Mouse (Mus musculus) embryonic facial prominence, embryonic 14.5 days (tissue): ENCODE measurements at regions not wholly inside any gene's neighbourhood (a gene's known extent, or its start where the extent isn't known, plus 50 kb on each side); places are given as distances from the start of the nearest gene placed in this dataset.
A peak's percentile ranks its signal among the peaks of the same experiment; 100 is the strongest.

Source experiments
- ATAC-seq: fragments of 200-750 bp; cut with Nextera tagmentation; 2 replicates; pipeline ENCODE4 v1.8.0; 2017; ENCODE audit warnings: low read depth, moderate number of reproducible peaks, moderate TSS enrichment
- DNase-seq: peaks from one replicate; pipeline ENCODE4 v3.0.0-alpha.2; 2015; ENCODE audit warnings: low spot score
- H3K27ac ChIP-seq: fragments of 300-500 bp; sonication (generic); replicated peaks from 2 replicates; pipeline ENCODE4 v1.5.1; 2014; ENCODE audit warnings: low read depth, mild to moderate bottlenecking, low read length, moderate library complexity
- H3K27me3 ChIP-seq: fragments of 300-500 bp; sonication (generic); replicated peaks from 2 replicates; pipeline ENCODE4 v1.6.1; 2014; ENCODE audit warnings: low read length; ENCODE audit not compliant: control insufficient read depth, insufficient read depth
- H3K36me3 ChIP-seq: fragments of 300-500 bp; sonication (generic); 2 replicates; pipeline ENCODE4 v1.6.1; 2014; ENCODE audit warnings: low read length, mixed read lengths; ENCODE audit not compliant: control insufficient read depth, insufficient read depth
- H3K4me1 ChIP-seq: fragments of 300-500 bp; sonication (generic); 2 replicates; pipeline ENCODE4 v1.6.1; 2014; ENCODE audit warnings: antibody characterized with exemption, low read length; ENCODE audit not compliant: control insufficient read depth, insufficient read depth
- H3K4me2 ChIP-seq: fragments of 300-500 bp; sonication (generic); 2 replicates; pipeline ENCODE4 v1.6.1; 2014; ENCODE audit warnings: low read depth, mild to moderate bottlenecking, low read length, moderate library complexity, mixed read lengths
- H3K4me3 ChIP-seq: fragments of 300-500 bp; sonication (generic); 2 replicates; pipeline ENCODE4 v1.5.1; 2014; ENCODE audit warnings: low read depth, mild to moderate bottlenecking, low read length
- H3K9ac ChIP-seq: fragments of 300-500 bp; sonication (generic); 2 replicates; pipeline ENCODE4 v1.6.1; 2014; ENCODE audit warnings: low read depth, mild to moderate bottlenecking, low read length, moderate library complexity, mixed read lengths
- H3K9me3 ChIP-seq: fragments of 300-500 bp; sonication (generic); 2 replicates; pipeline ENCODE4 v1.6.1; 2016; ENCODE audit warnings: low read length; ENCODE audit not compliant: control insufficient read depth
- WGBS: fragments of 180-500 bp; shearing (Covaris S2); extraction: QIAGEN DNeasy Blood & Tissue Kit; methylation state at CpG from one replicate; pipeline ENCODE4 v1.1.7; 2014; 5-methylcytosine and 5-hydroxymethylcytosine counted together

GRCm38 (mm10) chr3:45523281-45523680, 145.1 kb downstream of the Pcdh10 start:
- Histone ChIP-seq H3K4me3 (no peak overlapping the region), H3K9ac (no peak overlapping the region), H3K27ac (no peak overlapping the region), H3K36me3 (no peaks in the 10 kb centered on the region), H3K4me2 (no peak overlapping the region), H3K4me1 (no peaks in the 10 kb centered on the region), H3K27me3 (no peaks in the 10 kb centered on the region), H3K9me3 (no peaks in the 10 kb centered on the region)
- WGBS, result 80% methylated on average over 4 of the region's 4 CpGs
- no peak for ATAC-seq
- no peak for DNase-seq

- Histone ChIP-seq H3K4me1 (no peaks in the 10 kb centered on the region), H3K27me3 (no peaks in the 10 kb centered on the region), H3K27ac (no peak overlapping the region), H3K4me3 (no peak overlapping the region), H3K9me3 (no peaks in the 10 kb centered on the region), H3K36me3 (no peaks in the 10 kb centered on the region), H3K4me2 (no peak overlapping the region), H3K9ac (no peak overlapping the region)
- no peak for ATAC-seq
- no peak for DNase-seq
- 85% methylated on average over 3 of the region's 3 CpGs for WGBS
These were observed 168.9 kb downstream of the Pcdh10 start for GRCm38 (mm10) chr3:45547091-45547490.

DNA sequence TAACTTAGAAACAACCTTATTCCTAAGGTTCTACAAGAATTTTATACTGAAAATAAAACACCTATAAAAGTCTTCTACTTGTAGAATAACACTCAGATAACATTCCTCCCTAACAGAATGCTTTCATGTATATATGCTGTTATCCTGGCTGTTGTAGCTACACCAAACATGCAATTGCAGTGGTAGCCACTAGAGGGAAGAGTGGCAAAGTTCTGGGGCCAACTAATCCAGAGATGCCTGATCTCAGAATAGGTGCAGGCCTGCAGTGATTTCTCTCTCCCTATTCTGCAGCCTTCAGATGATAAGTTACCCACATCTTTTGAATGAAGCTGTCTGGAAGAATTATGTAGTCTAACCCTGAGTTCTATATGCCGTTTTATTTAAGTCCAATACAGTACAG, 177.5 kb downstream of the Pcdh10 start:
- 38% methylated on average over 1 of the region's 1 CpGs for WGBS
- Histone ChIP-seq H3K4me2 (no peak overlapping the region), H3K9me3 (no peaks in the 10 kb centered on the region), H3K9ac (no peak overlapping the region), H3K27ac (no peak overlapping the region), H3K27me3 (no peaks in the 10 kb centered on the region), H3K4me3 (no peak overlapping the region), H3K36me3 (no peaks in the 10 kb centered on the region), H3K4me1 (no peaks in the 10 kb centered on the region)
- 0 out of 2 replicates have a peak, but pooled peaks have one; percentile 47 for ATAC-seq
- peak; percentile 66 for DNase-seq

DNA sequence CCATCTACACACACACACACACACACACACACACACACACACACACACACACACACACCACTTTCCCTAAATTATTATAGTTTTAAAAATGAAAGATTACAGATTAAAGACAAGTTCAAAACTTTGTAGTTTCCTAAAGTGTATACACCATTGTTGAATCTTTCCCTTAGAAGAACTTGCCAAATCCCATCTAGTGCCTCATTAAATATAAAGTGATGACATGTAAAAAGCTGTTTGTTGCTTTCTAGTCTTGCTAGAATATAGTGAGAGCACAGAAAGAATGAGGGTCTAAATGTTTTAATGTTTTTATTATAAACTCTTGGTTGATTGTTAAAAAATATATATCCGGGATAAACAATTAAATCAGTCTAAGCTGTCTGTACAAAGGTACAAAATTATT, 194.8 kb downstream of the Pcdh10 start:
- Histone ChIP-seq H3K4me1 (no peaks in the 10 kb centered on the region), H3K4me3 (no peak overlapping the region), H3K27ac (no peak overlapping the region), H3K4me2 (no peak overlapping the region), H3K9ac (no peak overlapping the region), H3K36me3 (no peaks in the 10 kb centered on the region), H3K27me3 (no peaks in the 10 kb centered on the region), H3K9me3 (no peaks in the 10 kb centered on the region)
- no peak for ATAC-seq
- DNase-seq, result no peak
- WGBS, result 90% methylated on average over 1 of the region's 1 CpGs

DNA sequence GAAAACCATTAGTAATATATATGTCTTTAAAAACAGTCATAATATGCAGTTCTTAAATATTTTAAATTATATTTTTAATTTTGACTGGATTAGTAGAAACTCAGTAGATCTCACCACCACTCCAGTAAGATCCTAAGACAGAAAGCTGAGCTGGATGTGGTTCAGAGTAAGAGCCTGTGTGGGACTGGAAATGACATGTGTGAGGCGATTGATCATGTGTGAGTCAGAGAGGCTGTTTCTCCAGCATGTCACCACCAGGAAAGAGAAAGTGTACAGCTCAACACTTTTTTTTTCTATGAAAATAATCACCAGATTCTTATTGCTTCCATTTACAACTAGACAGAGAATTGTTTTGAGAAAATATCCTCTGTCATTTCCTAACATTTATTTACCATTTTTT, 198.8 kb downstream of the Pcdh10 start:
- Histone ChIP-seq H3K27ac (no peak overlapping the region), H3K4me2 (no peak overlapping the region), H3K9me3 (no peaks in the 10 kb centered on the region), H3K27me3 (no peaks in the 10 kb centered on the region), H3K36me3 (no peaks in the 10 kb centered on the region), H3K4me3 (no peak overlapping the region), H3K4me1 (no peaks in the 10 kb centered on the region), H3K9ac (no peak overlapping the region)
- 88% methylated on average over 1 of the region's 1 CpGs for WGBS
- DNase-seq, result no peak
- ATAC-seq, result no peak

DNA sequence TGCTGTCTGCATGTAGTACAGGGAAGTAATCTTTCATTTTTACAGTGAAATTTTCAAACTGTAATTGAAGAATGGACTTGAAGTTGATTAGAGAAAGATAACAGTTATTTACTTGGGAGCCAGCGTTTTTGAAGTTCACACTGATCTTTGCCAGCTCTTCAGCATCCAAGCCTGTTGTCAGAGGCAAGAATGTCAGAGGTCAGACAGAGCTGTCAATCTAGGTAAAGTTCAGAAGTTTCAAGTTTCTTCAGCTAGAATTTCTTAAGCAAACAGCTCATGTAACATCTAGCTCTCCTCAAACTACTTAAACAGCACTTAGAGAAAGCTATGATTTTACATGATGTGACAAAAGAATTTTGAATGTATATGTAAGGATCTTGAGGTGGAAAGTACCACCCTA, 215.4 kb downstream of the Pcdh10 start:
- Histone ChIP-seq H3K9me3 (no peaks in the 10 kb centered on the region), H3K4me2 (no peak overlapping the region), H3K4me1 (no peaks in the 10 kb centered on the region), H3K4me3 (no peak overlapping the region), H3K27ac (no peak overlapping the region), H3K27me3 (no peaks in the 10 kb centered on the region), H3K9ac (no peak overlapping the region), H3K36me3 (no peaks in the 10 kb centered on the region)
- DNase-seq (no peak), ATAC-seq (no peak)
- WGBS, result 13% methylated on average over 1 of the region's 1 CpGs

DNA sequence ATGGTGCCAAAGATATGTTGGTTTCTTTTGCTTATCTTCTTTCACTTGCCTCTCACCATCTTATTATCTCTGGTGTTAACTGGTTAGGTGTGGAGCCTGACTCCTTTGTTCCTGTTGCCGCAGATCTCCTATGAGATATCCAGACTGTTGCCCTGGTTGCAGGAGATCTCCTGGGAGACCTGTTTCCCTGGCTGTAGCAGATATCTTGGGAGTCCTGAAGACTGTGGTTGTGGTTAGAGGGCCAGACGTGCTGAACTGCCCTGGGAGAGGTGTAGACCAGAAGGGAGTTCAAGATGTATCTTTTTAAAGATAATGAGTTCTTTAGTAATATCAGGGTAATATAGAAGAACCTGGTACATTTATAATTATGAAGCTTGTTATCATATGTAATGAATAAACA, 224.1 kb downstream of the Pcdh10 start:
- Histone ChIP-seq H3K27me3 (no peaks in the 10 kb centered on the region), H3K4me2 (no peak overlapping the region), H3K4me1 (no peaks in the 10 kb centered on the region), H3K9ac (no peak overlapping the region), H3K36me3 (no peaks in the 10 kb centered on the region), H3K4me3 (no peak overlapping the region), H3K9me3 (no peaks in the 10 kb centered on the region), H3K27ac (no peak overlapping the region)
- ATAC-seq, result peak; percentile 92; the same call in 1 of the 2 replicates
- 75% methylated on average over 2 of the region's 2 CpGs for WGBS
- DNase-seq, result peak; percentile 19

DNA sequence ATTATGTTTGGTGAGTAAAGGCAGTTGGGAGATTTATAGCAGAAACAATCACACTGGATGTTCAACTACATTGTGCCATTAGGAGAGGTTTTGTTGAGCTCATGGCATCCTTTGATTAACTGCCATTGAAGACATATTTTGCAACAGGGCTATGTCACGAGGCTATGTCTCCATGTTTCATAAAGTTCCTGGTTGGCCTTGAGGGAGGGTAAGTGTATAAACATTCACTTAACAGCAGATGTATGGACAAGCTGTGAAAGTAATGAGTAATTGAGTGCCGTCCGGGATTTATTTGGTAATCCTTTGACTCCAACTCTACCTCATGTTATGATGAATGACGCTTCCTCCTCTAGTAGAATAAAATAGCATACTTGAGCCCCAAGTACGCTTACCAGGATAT, 225.0 kb downstream of the Pcdh10 start:
- Histone ChIP-seq H3K4me3 (no peak overlapping the region), H3K9ac (no peak overlapping the region), H3K36me3 (no peaks in the 10 kb centered on the region), H3K9me3 (no peaks in the 10 kb centered on the region), H3K4me1 (no peaks in the 10 kb centered on the region), H3K27ac (no peak overlapping the region), H3K4me2 (no peak overlapping the region), H3K27me3 (no peaks in the 10 kb centered on the region)
- DNase-seq (no peak), ATAC-seq (no peak)
- WGBS, result 67% methylated on average over 5 of the region's 5 CpGs

DNA sequence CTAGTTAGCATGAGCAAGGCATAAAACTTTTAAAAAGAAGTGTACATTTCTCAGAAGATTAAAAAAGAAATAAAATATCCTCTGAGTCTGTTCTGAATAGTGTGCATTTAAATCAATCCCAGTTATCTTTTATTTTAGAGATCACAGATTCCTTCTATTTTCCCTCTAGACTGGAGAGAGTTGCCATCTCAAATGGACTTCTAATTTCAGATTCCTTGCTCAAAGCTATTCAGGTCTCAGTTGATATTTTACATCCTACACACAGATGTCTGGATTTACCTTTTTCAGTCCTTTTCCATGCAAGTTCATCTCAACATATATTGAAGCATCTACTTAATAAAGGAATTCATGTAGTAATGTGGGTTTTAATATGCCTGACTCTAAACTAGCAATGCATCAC, 242.5 kb downstream of the Pcdh10 start:
- DNase-seq, result no peak
- no peak for ATAC-seq
- Histone ChIP-seq H3K4me1 (no peaks in the 10 kb centered on the region), H3K27ac (no peak overlapping the region), H3K27me3 (no peaks in the 10 kb centered on the region), H3K4me2 (no peak overlapping the region), H3K36me3 (no peaks in the 10 kb centered on the region), H3K4me3 (no peak overlapping the region), H3K9ac (no peak overlapping the region), H3K9me3 (no peaks in the 10 kb centered on the region)
